Mouse (Mus musculus): ENCODE measurements at regions not wholly inside any gene's neighbourhood (a gene's known extent, or its start where the extent isn't known, plus 50 kb on each side); places are given as distances from the start of the nearest gene placed in this dataset.
"Not testable (repeated sequence)": the region's sequence is repeated elsewhere in the genome, so short reads cannot be mapped to it uniquely, and the experiment has no call there.

DNA sequence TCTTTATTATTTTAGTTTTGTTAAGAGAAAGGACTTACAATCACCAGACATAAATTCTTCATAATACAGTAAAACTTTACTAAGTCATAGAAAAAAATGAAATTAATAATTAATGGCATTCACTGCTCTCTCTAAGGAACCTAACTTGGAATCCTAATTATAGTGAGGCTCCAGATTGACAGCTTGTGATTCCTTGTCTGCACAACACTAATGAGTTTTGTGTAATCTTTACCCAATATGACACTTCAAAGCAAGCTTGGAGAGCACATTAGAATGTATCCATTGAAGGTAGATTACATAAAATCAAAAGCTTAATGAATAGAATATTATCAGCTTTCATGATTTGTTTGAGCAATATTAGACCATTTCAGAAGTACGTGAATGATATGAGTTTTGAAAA, 1914.7 kb downstream of the Efna5 start:
- WGBS: 38% methylated on average over 1 of the region's 1 CpGs
- Histone ChIP-seq H3K27ac (replicated peaks) (no peak overlapping the region), H3K4me2 (replicated peaks) (no peak overlapping the region), H3K9me3 (no peaks in the 10 kb centered on the region), H3K4me1 (peaks cover 7% of the 10 kb centered on the region; the same call in 1 of the 2 replicates), H3K4me3 (no peak overlapping the region), H3K36me3 (no peaks in the 10 kb centered on the region), H3K9ac (replicated peaks) (no peak overlapping the region), H3K27me3 (no peaks in the 10 kb centered on the region)
- ATAC-seq (replicated peaks): no peak

DNA sequence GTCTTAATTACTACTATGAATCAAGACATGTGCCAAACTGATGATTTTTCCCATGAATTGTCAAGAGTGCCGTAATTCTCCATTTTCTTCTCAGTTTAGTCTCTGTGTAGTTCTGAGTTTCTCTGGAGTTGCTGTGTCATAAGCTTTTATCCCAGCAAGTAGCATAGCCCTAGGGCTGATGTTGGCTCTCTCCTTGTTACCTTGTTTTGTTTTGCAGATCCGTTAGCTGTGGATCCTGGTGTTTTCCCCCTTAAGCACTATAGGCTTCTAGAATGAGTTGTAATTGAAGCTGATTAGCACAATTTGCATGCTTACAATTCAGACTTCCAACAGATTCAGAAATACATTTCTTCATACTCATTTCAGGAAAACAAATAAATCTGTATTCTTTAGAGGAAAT, 1915.5 kb downstream of the Efna5 start:
- H3K4me1 ChIP-seq: peaks cover 7% of the 10 kb centered on the region; the same call in 1 of the 2 replicates
- no peak overlapping the region for H3K9ac ChIP-seq (replicated peaks)
- no peaks in the 10 kb centered on the region for H3K9me3 ChIP-seq
- no peaks in the 10 kb centered on the region for H3K36me3 ChIP-seq
- no peak overlapping the region for H3K27ac ChIP-seq (replicated peaks)
- no peak for ATAC-seq (replicated peaks)
- no peaks in the 10 kb centered on the region for H3K27me3 ChIP-seq
- H3K4me2 ChIP-seq (replicated peaks): no peak overlapping the region
- 21% methylated on average over 2 of the region's 2 CpGs for whole genome bisulfite sequencing
- no peak overlapping the region for H3K4me3 ChIP-seq

DNA sequence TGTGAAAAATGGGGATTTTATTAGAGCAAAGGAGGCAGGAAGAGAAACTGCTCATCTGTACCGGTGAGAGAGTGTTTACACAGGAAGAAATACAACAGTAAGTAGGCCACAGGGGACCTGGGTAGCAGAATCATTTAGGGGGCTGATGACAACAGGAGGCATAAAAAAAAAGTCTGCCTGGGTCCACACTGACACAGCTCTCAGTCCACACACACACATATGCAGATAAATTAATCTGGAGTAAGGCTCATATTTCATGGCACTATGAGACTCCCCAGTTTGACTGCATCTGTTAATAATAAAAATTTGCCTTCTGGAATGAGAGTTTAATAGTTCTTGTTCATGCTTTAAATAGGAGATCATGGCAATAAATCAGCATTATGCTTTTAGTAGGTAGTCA, 1929.7 kb downstream of the Efna5 start:
- H3K4me3 ChIP-seq: no peak overlapping the region
- H3K36me3 ChIP-seq: no peaks in the 10 kb centered on the region
- no peaks in the 10 kb centered on the region for H3K4me1 ChIP-seq
- no peak overlapping the region for H3K27ac ChIP-seq (replicated peaks)
- no peak overlapping the region for H3K4me2 ChIP-seq (replicated peaks)
- no peaks in the 10 kb centered on the region for H3K27me3 ChIP-seq
- ATAC-seq (replicated peaks): no peak
- H3K9ac ChIP-seq (replicated peaks): no peak overlapping the region
- 59% methylated on average over 1 of the region's 1 CpGs for WGBS
- no peaks in the 10 kb centered on the region for H3K9me3 ChIP-seq

DNA sequence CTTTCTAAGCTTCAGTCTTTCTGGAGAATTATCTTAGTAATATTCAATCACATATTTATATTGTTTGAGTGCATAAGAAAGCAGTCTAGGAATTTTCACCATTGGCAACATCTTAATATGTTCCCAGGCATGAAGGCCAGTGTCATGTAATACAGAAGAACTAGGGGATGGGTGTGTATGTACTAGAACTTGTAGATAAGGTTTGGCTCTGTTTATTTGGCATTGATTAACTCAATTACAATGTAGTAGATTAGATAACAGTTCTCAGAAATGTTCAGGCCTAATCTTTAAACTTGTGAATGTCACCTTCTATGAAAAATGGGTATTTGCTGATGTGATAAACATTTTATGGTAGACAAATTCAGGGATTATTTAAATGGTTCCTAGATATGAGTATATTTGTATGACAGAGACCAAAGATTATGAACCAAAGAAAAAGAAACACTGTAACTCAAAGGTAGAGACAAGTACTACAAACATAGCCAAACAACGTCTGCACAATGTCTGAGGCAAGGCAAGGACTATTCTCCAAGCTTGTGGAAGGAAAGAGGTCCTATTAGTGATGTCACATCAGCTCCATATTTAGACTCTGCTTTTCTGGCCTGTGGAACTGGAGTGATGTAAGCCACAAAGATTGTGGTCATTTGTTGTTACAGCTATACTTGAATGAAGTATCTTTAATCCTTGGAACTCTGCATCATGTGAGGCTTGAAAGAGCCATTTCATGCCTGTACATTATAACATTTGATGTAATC, 1924.8 kb upstream of the Nudt12 start:
- no peaks in the 10 kb centered on the region for H3K4me1 ChIP-seq
- no peak overlapping the region for H3K9ac ChIP-seq (replicated peaks)
- H3K36me3 ChIP-seq: no peaks in the 10 kb centered on the region
- no peak overlapping the region for H3K27ac ChIP-seq (replicated peaks)
- H3K4me3 ChIP-seq: no peak overlapping the region
- H3K4me2 ChIP-seq (replicated peaks): no peak overlapping the region
- no peaks in the 10 kb centered on the region for H3K27me3 ChIP-seq
- ATAC-seq (replicated peaks): no peak
- no peaks in the 10 kb centered on the region for H3K9me3 ChIP-seq
- WGBS: 73% methylated on average over 1 of the region's 1 CpGs

DNA sequence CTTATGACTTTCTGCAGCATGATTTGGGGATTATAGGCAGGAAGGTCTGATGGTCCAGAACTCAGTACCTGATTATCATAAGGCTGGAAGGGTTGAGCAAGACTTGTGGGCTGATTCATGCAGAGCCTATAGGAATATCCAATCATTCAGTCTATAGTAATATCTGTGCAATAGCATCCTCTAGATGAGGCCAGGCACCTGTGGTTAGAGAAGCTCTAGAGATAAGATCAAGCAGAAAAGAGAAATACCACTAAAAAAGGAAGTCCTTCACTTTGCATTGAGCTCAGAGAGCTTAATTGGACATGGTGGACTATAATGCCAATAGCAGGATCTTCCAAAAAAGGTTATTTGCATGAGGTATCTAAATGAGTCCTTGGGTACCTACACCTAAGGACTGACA, 1921.1 kb upstream of the Nudt12 start:
- Histone ChIP-seq H3K36me3 (no peaks in the 10 kb centered on the region), H3K4me2 (replicated peaks) (no peak overlapping the region), H3K27ac (replicated peaks) (no peak overlapping the region), H3K4me3 (no peak overlapping the region), H3K4me1 (no peaks in the 10 kb centered on the region), H3K27me3 (no peaks in the 10 kb centered on the region), H3K9me3 (no peaks in the 10 kb centered on the region), H3K9ac (replicated peaks) (no peak overlapping the region)
- ATAC-seq (replicated peaks): no peak

DNA sequence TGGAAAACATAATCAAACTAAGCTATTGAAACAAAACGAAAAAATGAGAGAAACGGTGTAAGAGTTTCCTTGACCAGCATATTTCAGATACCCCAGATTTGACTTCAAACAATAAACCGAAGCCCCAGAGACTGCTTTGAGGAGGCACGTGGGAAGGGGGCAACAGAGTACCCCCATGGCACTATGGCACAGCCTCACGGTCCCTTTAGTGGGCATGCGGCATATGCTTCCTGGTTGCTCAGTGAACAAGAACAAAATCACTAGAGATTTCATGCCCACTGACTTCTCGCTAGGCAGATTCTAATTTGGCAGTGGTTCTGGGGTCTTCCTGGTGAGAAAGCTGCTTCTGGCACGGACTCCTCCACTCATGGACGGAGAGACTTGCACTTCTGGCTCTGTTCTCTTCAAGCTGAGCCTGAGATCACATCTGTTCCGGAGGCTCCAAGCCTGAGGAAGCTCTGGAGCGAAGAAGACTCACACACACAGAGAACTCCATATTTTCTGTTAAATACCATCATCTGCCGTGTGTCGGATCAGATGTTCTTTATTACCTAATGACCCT, 1912.7 kb upstream of the Nudt12 start:
- no peaks in the 10 kb centered on the region for H3K27me3 ChIP-seq
- no peak overlapping the region for H3K4me2 ChIP-seq (replicated peaks)
- H3K27ac ChIP-seq (replicated peaks): no peak overlapping the region
- no peaks in the 10 kb centered on the region for H3K9me3 ChIP-seq
- H3K4me1 ChIP-seq: no peaks in the 10 kb centered on the region
- 0 out of 2 replicates have a peak, but pooled peaks have one; percentile 38 for ATAC-seq (replicated peaks)
- H3K4me3 ChIP-seq: no peak overlapping the region
- H3K9ac ChIP-seq (replicated peaks): no peak overlapping the region
- no peaks in the 10 kb centered on the region for H3K36me3 ChIP-seq
- WGBS: 76% methylated on average over 13 of the region's 13 CpGs

DNA sequence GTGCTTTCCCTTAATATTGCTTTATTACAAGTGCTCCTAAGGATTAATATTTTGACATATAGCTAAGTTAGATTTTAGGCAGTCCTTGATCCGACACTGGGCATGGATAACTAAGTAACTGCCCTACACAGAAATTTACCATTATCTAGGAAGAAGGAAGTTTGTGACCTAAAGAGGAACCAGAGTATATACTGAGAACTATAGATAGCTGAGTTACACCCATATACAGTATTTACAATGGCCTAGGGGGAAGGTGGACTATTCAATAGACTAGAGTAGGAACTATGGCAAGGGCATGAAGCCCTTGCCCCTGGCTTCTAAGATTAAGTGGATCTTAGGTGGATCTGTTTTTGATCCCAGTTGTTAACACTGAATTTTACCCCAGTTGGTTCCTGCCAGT, 1869.5 kb upstream of the Nudt12 start:
- H3K9ac ChIP-seq (replicated peaks); ATAC-seq (replicated peaks); H3K9me3 ChIP-seq; H3K4me1 ChIP-seq; H3K27me3 ChIP-seq; H3K36me3 ChIP-seq; H3K4me2 ChIP-seq (replicated peaks); H3K4me3 ChIP-seq; H3K27ac ChIP-seq (replicated peaks): not testable (repeated sequence)
- WGBS: 97% methylated on average over 1 of the region's 1 CpGs

DNA sequence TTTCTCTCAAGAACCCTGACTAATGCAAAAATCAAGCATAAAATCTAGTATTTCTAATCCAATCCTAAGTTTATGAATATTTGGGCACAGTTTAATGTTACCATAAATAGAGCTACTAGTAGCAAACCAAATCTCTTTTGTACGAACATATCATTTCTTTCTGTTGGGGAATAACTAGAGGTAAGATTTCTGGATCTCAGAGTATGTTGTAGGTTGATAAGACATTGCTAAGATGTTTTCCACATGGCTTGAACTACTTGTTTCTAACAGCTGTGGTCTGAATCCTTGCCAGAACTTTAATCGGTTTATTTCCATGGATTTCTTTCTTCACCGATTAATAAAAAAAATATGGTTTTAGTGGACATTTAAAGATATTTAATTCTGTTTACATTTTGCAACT, 1844.3 kb upstream of the Nudt12 start:
- no peaks in the 10 kb centered on the region for H3K4me1 ChIP-seq
- no peaks in the 10 kb centered on the region for H3K27me3 ChIP-seq
- no peak overlapping the region for H3K27ac ChIP-seq (replicated peaks)
- no peak overlapping the region for H3K4me3 ChIP-seq
- no peak overlapping the region for H3K9ac ChIP-seq (replicated peaks)
- no peaks in the 10 kb centered on the region for H3K36me3 ChIP-seq
- 96% methylated on average over 3 of the region's 3 CpGs for WGBS
- ATAC-seq (replicated peaks): no peak
- no peaks in the 10 kb centered on the region for H3K9me3 ChIP-seq
- H3K4me2 ChIP-seq (replicated peaks): no peak overlapping the region

DNA sequence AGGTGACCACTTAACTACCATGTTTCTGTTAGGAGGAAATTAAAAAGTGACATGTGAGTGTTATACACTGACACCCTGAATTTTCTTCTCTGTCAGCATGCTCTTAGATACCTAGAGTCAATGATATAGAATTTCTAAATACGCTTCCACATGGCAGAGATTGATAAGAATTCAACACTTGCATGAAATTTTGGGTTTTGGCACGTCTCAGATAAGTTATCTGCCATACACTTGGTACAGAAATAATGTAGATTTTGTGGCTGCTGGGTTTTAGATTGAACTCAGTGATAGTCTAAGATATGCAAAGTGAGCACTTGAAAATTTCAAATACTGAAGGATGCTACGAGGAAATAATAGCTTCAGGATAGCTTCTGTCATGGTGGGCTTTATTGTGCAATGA, 1841.5 kb upstream of the Nudt12 start:
- H3K27me3 ChIP-seq: no peaks in the 10 kb centered on the region
- no peaks in the 10 kb centered on the region for H3K4me1 ChIP-seq
- WGBS: 75% methylated on average over 3 of the region's 3 CpGs
- H3K27ac ChIP-seq (replicated peaks): no peak overlapping the region
- no peak overlapping the region for H3K4me3 ChIP-seq
- H3K9ac ChIP-seq (replicated peaks): no peak overlapping the region
- no peak for ATAC-seq (replicated peaks)
- no peaks in the 10 kb centered on the region for H3K36me3 ChIP-seq
- no peaks in the 10 kb centered on the region for H3K9me3 ChIP-seq
- H3K4me2 ChIP-seq (replicated peaks): no peak overlapping the region

DNA sequence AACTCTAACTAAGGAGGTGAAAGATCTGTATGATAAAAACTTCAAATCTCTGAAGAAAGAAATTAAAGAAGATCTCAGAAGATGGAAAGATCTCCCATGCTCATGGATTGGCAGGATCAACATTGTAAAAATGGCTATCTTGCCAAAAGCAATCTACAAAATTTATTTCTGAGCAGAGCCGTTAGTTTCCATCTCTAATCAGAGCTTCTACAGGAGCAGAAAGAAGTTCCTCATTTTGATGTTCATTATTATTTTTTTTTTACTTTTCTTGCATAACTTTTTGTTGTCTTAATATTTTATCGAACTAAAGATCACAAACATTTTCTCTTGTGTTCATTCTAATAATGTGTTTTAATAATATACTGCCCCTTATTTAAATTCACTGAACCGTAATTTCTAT, 1825.6 kb upstream of the Nudt12 start:
- H3K4me3 ChIP-seq; H3K4me2 ChIP-seq (replicated peaks); H3K4me1 ChIP-seq; H3K27ac ChIP-seq (replicated peaks); ATAC-seq (replicated peaks); H3K9ac ChIP-seq (replicated peaks); H3K27me3 ChIP-seq; H3K9me3 ChIP-seq; H3K36me3 ChIP-seq: not testable (repeated sequence)
- 95% methylated on average over 3 of the region's 3 CpGs for WGBS

DNA sequence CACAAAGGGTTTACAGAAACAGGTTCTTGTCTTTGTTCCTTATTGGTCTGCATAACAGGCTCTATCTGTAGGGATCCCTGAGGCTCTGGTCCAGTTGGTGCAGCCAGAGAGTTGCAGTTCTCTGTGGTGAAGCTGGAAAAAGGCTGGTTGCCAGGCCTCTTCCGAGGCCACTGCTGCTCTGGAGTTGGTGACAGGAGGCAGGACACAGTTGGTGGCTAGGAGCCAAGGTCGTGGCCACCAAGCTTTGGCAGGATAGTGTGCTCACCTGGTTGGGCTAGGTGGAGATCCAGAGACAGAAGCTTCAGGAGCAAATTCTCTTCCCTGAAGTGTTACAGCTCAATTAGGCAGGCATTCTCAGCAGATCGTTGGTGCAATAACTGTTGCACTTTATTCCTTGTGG, 1819.4 kb upstream of the Nudt12 start:
- Histone ChIP-seq H3K4me1 (no peaks in the 10 kb centered on the region), H3K27me3 (no peaks in the 10 kb centered on the region), H3K9ac (replicated peaks) (no peak overlapping the region), H3K27ac (replicated peaks) (no peak overlapping the region), H3K36me3 (no peaks in the 10 kb centered on the region), H3K9me3 (no peaks in the 10 kb centered on the region), H3K4me3 (no peak overlapping the region), H3K4me2 (replicated peaks) (no peak overlapping the region)
- ATAC-seq (replicated peaks): no peak
- 84% methylated on average over 3 of the region's 3 CpGs for WGBS

DNA sequence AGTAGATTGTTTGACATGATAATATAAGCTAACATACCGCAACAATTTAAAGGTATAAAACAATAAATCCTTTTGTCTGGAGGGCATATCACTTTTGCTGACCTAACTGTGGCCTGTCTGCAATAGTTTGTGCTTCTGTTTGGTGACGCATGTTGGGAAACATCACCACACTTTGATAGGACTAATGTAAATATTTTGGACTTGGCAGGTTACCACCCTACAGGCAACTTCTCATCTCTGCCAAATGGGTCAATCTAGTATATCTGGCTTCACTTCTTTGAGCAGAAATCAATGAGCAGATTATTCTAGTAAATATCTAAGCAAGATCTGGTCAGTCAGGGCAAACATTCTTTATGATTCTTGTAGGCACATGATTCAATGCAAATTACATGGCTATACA, 1817.3 kb upstream of the Nudt12 start:
- Histone ChIP-seq H3K4me1 (no peaks in the 10 kb centered on the region), H3K4me2 (replicated peaks) (no peak overlapping the region), H3K36me3 (no peaks in the 10 kb centered on the region), H3K4me3 (no peak overlapping the region), H3K27me3 (no peaks in the 10 kb centered on the region), H3K9me3 (no peaks in the 10 kb centered on the region), H3K9ac (replicated peaks) (no peak overlapping the region), H3K27ac (replicated peaks) (no peak overlapping the region)
- 96% methylated on average over 2 of the region's 2 CpGs for WGBS
- no peak for ATAC-seq (replicated peaks)
